Mouse (Mus musculus): ENCODE data around the gene St3gal4.

Gene St3gal4

GRCm38 (mm10) chr9:35105884-35106880 is 12.9 kb downstream of the St3gal4 start:
- no peak for DNase-seq (ENCODE audit: low spot score)

DNA sequence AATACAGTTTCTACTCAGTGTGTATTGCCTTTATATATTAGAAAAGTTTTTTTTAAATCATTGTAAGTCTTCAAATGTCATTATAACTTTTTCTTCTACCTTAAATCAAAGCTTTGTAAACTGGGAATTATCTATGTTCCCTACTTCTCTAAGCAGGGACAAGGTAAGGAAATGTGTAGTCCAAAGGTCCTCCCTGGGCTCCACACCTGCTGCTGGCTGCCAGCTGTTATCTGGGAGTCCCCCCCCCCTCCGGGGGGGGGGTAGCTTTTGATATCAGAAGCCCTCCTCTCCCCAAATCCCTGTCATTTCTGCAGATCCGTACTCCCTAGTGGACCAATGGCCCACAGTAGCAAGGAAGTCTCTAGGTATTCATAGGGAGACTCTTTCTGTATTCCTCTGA is 13.6 kb downstream of the St3gal4 start:
- no peak for DNase-seq (ENCODE audit: low spot score)

DNA sequence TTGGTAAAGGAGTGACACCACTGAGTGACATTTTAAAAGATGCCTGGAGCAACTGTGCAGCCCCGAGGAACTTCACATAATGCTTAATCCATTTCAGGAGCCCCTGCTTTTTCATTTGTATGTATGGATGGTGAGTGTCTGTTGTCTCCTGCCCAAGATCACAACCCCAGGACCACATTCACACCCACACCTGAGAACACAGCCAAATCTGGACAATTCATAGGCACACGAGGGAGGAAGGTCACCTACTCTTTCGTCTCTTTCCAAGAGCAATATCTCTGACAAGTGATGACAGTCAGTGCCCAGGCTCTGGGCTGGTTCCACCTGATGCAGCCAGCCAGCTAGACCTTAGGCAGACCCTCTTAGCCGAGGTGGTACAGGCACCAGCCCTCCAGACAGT is 14.4 kb downstream of the St3gal4 start:
- no peak for DNase-seq (ENCODE audit: low spot score)

DNA sequence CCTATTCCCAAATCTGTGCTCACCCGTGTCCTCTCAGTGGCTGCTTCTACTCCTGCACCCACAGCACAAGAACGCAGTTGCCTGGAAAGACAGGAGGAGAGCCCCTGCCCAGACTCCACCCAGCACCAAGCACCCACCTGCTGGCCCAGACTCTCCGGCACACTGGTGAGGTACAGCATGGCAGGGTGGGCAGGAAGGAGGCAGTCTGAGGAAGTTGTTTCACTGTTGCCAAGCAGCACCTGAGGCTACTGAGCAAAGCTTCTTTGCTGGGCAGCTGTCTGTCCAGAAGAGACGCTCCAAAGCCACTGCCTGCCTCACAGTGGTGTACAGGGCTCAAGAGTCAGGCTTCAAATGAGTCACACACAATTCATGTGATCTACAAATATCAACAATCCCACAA is 20.3 kb downstream of the St3gal4 start:
- DNase-seq (ENCODE audit: low spot score) = peak; percentile 3

DNA sequence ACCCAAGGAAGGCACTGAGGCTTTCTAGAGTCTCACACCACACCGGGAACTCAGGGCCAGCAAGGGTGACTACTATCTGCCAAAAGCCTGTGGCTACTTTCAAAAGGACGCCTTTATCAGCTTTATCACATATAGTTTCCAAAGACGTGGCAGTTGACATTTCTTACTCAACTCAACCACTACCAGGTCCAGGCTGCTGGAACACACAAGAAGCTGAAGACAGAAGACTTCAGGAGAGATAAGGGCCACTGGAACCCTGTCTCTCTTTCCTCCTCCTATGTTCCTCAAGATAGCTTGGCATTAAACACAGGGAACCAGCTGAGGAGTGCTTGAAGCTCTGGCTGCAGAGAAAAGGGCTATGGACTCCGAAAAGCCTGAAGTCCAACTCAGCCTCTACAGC is 21.2 kb downstream of the St3gal4 start:
- peak; percentile 1 for DNase-seq (ENCODE audit: low spot score)

DNA sequence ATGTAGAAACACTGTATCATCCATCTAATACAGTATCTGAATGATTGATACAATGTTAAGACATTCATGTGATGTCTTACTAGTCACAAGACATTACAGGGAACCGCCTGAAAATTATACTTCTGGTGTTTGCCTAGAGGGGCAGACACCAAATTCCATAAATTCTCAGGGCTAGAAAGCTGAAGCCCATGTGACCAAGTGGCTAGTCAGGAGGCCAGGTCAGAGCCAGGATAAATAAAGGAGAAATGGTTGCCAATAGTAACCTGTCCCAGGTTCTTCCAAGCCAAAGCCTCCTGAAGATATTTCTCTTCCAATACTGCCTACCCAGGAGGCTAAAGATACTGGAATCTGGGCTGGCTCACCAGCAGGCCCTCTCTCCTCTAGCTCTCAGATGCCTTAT is 23.3 kb downstream of the St3gal4 start:
- no peak for DNase-seq (ENCODE audit: low spot score)

- no peak for DNase-seq (ENCODE audit: low spot score)
These were observed 25.7 kb downstream of the St3gal4 start for GRCm38 (mm10) chr9:35093350-35093749.

DNA sequence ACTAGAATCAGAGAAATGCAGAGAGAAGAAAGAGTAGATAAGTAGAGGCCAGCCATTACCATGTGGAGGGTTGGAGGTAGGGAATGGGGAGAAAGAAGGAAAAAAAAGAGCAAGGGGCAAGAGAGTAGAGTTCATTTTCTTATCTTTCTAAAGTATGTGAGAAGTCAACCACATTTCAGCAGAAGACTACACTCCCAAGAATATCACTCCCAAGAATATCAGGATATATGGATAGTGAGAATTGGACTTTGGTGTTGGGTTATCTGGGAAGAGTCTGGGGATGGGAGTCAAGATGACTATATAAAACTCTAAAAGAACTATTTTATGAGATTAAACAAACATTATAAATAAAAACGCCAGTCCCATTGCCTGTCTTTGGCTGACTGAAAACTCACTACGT is 26.2 kb downstream of the St3gal4 start:
- DNase-seq (ENCODE audit: low spot score) = no peak

DNA sequence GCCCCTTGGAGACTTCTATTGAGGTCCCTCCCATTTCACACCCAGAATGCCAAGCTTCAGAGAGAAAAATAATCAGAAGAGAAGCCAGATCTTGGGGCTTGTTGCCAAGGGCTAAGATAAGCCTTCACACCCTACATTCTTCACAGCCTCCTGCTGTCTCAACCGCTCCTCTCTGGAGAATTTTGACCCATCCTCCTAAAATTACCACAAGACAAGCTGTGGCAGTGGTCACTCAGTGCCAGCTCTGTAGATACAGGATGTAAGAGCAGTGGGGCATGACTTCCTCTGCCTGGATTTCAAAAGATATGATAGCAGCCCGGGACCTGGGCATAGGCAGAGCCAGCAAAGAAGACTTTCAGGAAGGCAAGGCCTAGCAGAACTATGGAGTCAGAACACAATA is 57.6 kb downstream of the St3gal4 start:
- no peak for DNase-seq (ENCODE audit: low spot score)

- DNase-seq (ENCODE audit: low spot score) = no peak
These were observed 59.2 kb downstream of the St3gal4 start for GRCm38 (mm10) chr9:35059881-35060280.

GRCm38 (mm10) chr9:35058596-35059354 is 60.3 kb downstream of the St3gal4 start:
- no peak for DNase-seq (ENCODE audit: low spot score)

DNA sequence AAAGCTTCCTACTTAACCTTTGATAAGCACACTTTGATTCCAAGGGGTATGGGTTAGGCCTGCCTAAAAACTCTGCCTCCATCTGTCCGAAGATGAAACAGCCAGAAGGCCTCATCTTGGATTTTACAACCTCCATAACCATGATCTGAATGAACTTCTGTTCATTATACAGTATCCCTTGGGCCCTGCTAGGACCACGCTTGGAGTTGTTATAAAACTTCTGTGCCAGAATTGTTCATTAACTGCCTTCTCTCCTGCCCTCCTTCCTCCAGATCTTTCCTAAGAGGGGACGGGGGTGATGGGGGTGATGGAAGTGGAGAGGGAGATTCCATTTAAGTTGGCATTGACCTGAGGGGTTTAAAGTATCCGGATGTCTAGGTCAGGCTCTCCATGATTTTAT is 60.9 kb downstream of the St3gal4 start:
- DNase-seq (ENCODE audit: low spot score) = no peak

DNA sequence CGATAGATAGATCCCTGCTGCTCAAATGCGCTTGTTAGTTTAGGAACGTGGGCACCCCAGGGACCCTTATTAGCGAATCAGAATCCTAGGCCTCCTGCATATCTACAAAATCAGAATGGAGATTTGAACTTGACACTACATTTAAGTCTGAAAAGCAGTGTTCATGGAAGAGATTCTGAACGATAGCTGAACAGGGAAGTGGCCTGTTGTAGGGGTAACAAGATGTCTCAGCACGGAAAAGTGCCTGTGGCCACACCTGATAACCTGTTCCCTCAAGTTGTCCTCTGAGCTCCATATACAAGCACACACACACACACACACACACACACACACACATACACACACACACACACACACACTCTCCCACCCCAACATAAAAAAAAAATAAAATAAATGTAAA is 61.4 kb downstream of the St3gal4 start:
- DNase-seq (ENCODE audit: low spot score) = no peak

- DNase-seq (ENCODE audit: low spot score) = no peak
These were observed 62.5 kb downstream of the St3gal4 start for GRCm38 (mm10) chr9:35056611-35057010.

GRCm38 (mm10) chr9:35055528-35056330 is 63.3 kb downstream of the St3gal4 start:
- peak; percentile 1 for DNase-seq (ENCODE audit: low spot score)

DNA sequence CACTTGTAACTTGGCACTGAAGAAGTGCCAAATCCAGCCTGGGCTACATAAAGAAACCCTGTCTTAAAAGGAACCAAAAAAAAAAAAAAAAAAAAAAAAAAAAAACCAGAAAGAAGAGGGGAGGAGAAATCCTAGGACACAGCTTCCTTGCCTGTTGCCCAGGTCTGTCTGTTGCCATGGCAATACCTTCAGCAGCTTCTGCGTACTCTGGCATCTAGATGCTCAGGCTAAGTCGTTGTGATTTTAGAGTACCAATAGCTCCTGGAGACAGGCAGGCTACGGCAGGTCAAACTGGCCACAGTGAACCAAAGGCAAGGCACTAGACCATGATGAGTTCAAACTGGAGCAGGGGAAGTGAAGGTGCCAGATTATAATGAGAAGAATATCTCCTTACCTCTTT is 65.4 kb downstream of the St3gal4 start:
- DNase-seq (ENCODE audit: low spot score) = peak; percentile 0

DNA sequence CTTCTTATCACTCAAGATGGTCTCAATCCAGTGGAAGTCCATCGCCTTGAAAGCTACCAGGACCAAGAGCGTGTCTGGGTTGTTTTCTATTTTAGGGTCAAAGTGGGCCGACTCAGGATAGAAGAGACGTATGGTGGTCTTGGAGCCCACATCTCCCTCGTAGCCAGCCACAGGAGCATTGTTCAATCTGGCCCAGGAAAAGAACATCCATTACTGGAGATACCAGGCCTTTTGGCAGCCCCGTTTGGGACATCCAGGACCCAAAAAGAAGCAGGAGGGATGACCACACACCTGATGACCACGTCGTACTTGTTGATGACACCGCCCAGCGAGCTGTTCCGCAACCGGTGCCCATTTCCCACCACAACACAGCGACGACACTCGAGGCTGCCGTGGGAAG is 66.0 kb downstream of the St3gal4 start:
- DNase-seq (ENCODE audit: low spot score) = peak; percentile 2

DNA sequence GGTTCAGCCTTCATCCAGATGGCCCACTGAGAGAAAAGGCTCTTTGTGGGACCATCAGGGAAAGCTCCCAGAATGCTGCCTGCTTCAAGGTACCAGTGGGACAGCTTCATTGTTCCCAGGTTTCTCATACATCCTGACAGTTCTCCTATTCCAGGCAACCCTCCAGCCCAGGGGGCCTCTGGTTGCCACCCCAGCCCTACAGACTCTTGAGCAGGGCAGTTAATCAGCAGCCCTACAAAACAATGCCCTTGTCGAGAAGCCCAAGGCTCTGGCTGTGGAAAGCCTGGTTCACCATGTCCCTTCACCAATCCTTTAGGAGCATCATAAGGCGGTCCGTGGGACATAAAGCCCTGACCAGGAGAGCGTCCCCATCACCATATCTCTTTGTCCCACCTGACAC is 66.4 kb downstream of the St3gal4 start:
- DNase-seq (ENCODE audit: low spot score) = peak; percentile 2

- peak; percentile 2 for DNase-seq (ENCODE audit: low spot score)
These were observed 67.4 kb downstream of the St3gal4 start for GRCm38 (mm10) chr9:35051666-35052065.

DNA sequence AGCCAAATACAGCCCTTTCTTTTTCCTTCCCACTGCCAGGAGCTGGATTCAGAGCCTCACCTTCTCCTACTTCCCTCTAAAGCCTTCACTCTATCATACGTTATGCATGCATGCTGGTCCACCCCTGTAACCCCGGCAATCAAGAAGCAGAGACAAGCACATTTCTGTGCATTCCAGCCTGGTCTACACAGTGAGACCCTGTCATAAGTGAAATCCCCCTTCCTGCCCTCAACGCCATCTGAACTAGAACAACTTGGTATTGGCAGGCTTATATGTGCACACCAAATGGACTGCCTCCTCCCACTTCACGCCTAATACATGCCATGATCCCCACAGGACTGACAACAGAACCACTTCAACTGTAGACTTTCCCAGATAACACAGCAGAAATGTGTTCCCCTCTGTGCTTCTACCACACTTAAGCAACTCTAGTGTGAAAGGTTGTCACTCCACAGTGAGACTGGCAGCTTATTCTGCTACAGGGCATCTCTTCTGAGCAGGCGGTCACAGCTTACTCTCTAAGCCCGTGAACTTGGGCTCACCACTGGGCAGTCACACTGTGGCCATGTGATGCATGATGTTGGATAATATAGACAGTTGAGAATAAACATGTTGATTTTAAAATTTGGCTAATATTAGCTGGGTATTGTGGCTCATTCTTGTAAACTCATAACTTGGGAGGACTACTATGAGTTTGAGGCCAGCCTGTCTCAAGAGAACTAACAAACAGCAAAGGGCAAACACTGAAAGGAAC is 68.2 kb downstream of the St3gal4 start:
- DNase-seq (ENCODE audit: low spot score) = peak; percentile 1

DNA sequence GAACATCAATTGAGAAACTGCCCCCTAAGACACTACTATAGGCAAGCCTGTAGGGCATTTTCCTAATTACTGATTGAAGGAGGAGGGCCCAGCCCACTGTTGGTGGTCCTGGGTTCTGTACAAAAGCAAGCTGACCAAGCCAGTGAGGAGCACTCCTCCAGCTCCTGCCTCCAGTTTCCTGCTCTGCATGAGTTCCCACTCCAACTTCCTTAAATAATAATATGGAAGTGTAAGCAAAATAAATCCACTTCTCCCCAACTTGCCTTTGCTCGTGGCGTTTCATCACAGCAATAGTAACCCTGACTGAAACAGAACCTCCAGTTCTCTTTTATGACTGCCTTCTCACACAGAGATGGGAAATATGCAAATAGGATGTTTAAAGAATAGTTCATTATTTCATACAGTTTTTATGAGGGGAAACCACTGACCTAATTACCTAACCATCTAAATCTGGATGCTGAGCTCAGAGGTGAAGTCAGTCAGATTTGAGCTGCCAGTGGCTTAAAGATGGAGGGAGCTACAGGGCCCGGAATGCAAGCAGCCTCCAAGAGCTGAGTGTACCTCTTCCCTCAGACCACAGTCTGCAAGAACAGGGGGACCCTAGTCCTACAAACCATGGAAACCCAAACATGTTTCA is 69.1 kb downstream of the St3gal4 start:
- DNase-seq (ENCODE audit: low spot score) = peak; percentile 2

Data from urinary bladder, postnatal 14 days (tissue).